Mouse (Mus musculus): Measurements from ENCODE around the gene Uqcc2. TPM values are rescaled to one million over a fixed set of nuclear protein-coding genes. Genes with fewer than 3 reads are reported as not detected.

The Uqcc2 gene
- polyA plus RNA-seq, 1 experiment from 2014 or later = 350 TPM

DNA sequence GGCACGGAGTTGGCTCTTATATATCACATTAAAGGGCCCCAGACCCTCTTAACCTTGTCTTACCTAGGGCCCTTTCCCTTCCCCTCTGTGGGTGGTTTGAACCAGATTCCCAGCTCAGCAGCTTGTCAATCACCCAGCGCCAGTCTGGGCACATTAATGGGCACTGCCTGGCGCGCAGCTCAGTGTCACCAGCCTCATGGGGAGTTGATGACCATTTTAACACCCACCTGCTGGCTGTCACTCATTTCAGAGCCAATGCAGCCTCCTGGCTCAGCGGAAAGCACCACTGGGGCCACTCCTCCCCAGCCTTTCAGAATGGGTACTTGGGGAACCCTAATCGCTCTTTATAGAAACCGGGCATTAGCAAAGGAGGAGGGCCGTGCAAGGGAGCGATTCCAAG is 4.7 kb upstream of the Uqcc2 start:
- no peak overlapping the region for H3K4me3 ChIP-seq (ENCODE audit: low read depth, low read length)
- H3K4me2 ChIP-seq (ENCODE audit: low read depth, low read length) = no peak overlapping the region
- H3K27ac ChIP-seq (replicated peaks; ENCODE audit: low read depth, low read length) = no peak overlapping the region
- ATAC-seq (ENCODE audit: low read depth) (no peak), DNase-seq (ENCODE audit: low spot score) (no peak)
- H3K27me3 ChIP-seq (replicated peaks; ENCODE audit: control insufficient read depth, insufficient read depth, low read length) = no peaks in the 10 kb centered on the region
- 68% methylated on average over 9 of the region's 9 CpGs for WGBS
- no peaks in the 10 kb centered on the region for H3K36me3 ChIP-seq (ENCODE audit: control insufficient read depth, insufficient read depth, low read length)
- H3K4me1 ChIP-seq (ENCODE audit: control insufficient read depth, insufficient read depth, low read length) = peaks cover 6% of the 10 kb centered on the region; the same call in 1 of the 2 replicates
- H3K9ac ChIP-seq (ENCODE audit: low read depth, low read length) = no peak overlapping the region
- no peaks in the 10 kb centered on the region for H3K9me3 ChIP-seq (ENCODE audit: control insufficient read depth, low read length)

DNA sequence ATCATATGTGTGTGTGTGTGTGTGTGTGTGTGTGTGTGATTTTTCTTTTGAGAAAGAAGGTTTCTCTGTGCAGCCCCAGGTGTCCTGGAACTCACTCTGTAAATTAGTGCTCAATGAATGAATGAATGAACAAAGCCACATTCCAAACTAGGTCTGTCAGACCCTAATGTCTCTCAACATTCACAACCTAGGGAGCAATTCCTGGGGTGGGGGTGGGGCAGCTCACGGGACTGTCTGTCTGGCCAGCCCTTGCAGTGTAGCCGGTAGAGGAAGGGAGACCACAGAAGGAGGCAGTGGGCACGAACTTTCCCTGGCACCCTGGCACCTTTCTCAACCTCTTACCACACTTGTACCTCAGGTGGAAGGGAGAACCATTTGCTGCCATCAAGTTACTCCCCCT is 999 bp upstream of the Uqcc2 start:
- ATAC-seq (ENCODE audit: low read depth) = no peak
- H3K27ac ChIP-seq (replicated peaks; ENCODE audit: low read depth, low read length) = no peak overlapping the region
- H3K9ac ChIP-seq (ENCODE audit: low read depth, low read length) = no peak overlapping the region
- WGBS = 31% methylated on average over 3 of the region's 3 CpGs
- H3K9me3 ChIP-seq (ENCODE audit: control insufficient read depth, low read length) = no peaks in the 10 kb centered on the region
- H3K4me3 ChIP-seq (ENCODE audit: low read depth, low read length) = no peak overlapping the region
- DNase-seq (ENCODE audit: low spot score) = no peak
- H3K36me3 ChIP-seq (ENCODE audit: control insufficient read depth, insufficient read depth, low read length) = 0 out of 2 replicates have a peak, but pooled peaks cover 4% of the 10 kb centered on the region
- peaks cover 17% of the 10 kb centered on the region for H3K4me1 ChIP-seq (ENCODE audit: control insufficient read depth, insufficient read depth, low read length)
- no peak overlapping the region for H3K4me2 ChIP-seq (ENCODE audit: low read depth, low read length)
- no peaks in the 10 kb centered on the region for H3K27me3 ChIP-seq (replicated peaks; ENCODE audit: control insufficient read depth, insufficient read depth, low read length)

DNA sequence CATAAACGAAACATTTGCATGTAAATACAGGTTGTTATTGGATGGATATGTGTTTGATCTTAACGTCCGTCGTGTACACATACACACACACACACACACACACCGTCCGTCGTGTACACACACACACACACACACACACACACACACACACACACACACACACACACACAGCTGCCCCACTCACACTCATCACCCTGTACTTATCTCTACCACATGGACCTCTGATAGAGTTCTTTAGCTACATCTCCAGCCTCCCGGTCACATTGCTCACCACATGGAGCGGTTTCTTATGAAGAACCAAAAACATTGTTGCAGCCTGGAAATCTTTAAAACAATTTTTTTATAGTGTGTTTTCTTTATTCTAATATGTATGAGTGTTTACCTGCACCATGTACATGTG is 471 bp upstream of the Uqcc2 start:
- Histone ChIP-seq H3K27ac (replicated peaks; ENCODE audit: low read depth, low read length) (no peak overlapping the region), H3K4me2 (ENCODE audit: low read depth, low read length) (peak overlapping the region; percentile 53), H3K27me3 (replicated peaks; ENCODE audit: control insufficient read depth, insufficient read depth, low read length) (no peaks in the 10 kb centered on the region), H3K36me3 (ENCODE audit: control insufficient read depth, insufficient read depth, low read length) (0 out of 2 replicates have a peak, but pooled peaks cover 4% of the 10 kb centered on the region), H3K4me3 (ENCODE audit: low read depth, low read length) (peak overlapping the region; percentile 49), H3K4me1 (ENCODE audit: control insufficient read depth, insufficient read depth, low read length) (peaks cover 17% of the 10 kb centered on the region), H3K9ac (ENCODE audit: low read depth, low read length) (peak overlapping the region; percentile 64), H3K9me3 (ENCODE audit: control insufficient read depth, low read length) (no peaks in the 10 kb centered on the region)
- DNase-seq (ENCODE audit: low spot score) = no peak
- peak; percentile 2 for ATAC-seq (ENCODE audit: low read depth)
- WGBS = 18% methylated on average over 8 of the region's 9 CpGs

DNA sequence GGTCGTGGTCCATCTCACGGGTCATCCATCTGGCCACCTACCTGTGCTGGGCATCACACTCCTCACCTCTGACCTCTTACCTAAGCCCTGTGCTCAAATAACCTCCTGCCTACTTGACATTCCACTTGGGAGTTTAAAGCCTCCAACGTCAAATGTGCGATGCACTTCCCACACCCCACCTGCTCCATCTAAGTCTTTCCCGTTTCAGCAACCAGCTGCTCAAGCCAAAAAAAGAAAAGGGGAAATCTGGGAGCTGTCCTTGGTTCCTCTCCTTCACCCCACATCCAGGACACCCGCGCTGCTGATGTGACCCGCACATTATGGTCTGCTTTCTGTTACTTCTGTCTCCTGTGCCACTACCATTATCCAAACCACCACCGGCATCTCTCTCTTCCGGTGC is 1.5 kb downstream of the Uqcc2 start:
- Histone ChIP-seq H3K9ac (ENCODE audit: low read depth, low read length) (no peak overlapping the region), H3K9me3 (ENCODE audit: control insufficient read depth, low read length) (no peaks in the 10 kb centered on the region), H3K4me2 (ENCODE audit: low read depth, low read length) (no peak overlapping the region), H3K27ac (replicated peaks; ENCODE audit: low read depth, low read length) (no peak overlapping the region), H3K4me3 (ENCODE audit: low read depth, low read length) (no peak overlapping the region), H3K27me3 (replicated peaks; ENCODE audit: control insufficient read depth, insufficient read depth, low read length) (no peaks in the 10 kb centered on the region), H3K36me3 (ENCODE audit: control insufficient read depth, insufficient read depth, low read length) (0 out of 2 replicates have a peak, but pooled peaks cover 4% of the 10 kb centered on the region), H3K4me1 (ENCODE audit: control insufficient read depth, insufficient read depth, low read length) (peaks cover 17% of the 10 kb centered on the region)
- WGBS = 83% methylated on average over 10 of the region's 10 CpGs
- DNase-seq (ENCODE audit: low spot score) (no peak), ATAC-seq (ENCODE audit: low read depth) (no peak)

DNA sequence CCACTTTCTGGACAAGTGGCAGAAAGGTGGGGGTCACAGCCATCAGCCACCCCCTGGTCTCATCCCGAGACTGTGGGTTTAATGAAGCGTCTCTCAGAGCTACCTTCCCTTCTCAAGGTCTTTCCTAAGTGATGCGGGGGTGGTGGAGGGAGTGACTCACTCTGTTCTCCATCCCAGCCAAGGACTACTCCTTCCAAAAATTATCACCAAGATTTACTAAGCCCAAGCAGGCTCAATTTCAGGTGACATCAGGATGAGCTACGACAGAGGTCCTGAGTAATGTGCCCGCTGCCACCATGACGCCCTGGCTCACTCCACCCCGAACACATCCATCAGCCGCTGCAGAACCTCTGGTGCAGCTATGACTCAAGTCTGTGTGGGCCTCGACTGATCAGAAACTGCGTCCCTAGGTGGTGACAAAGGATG is 2.5 kb downstream of the Uqcc2 start:
- Histone ChIP-seq H3K4me1 (ENCODE audit: control insufficient read depth, insufficient read depth, low read length) (peaks cover 17% of the 10 kb centered on the region), H3K4me3 (ENCODE audit: low read depth, low read length) (no peak overlapping the region), H3K27me3 (replicated peaks; ENCODE audit: control insufficient read depth, insufficient read depth, low read length) (no peaks in the 10 kb centered on the region), H3K27ac (replicated peaks; ENCODE audit: low read depth, low read length) (no peak overlapping the region), H3K9me3 (ENCODE audit: control insufficient read depth, low read length) (no peaks in the 10 kb centered on the region), H3K9ac (ENCODE audit: low read depth, low read length) (no peak overlapping the region), H3K36me3 (ENCODE audit: control insufficient read depth, insufficient read depth, low read length) (0 out of 2 replicates have a peak, but pooled peaks cover 4% of the 10 kb centered on the region), H3K4me2 (ENCODE audit: low read depth, low read length) (no peak overlapping the region)
- 85% methylated on average over 10 of the region's 10 CpGs for WGBS
- ATAC-seq (ENCODE audit: low read depth) = no peak
- DNase-seq (ENCODE audit: low spot score) = no peak

DNA sequence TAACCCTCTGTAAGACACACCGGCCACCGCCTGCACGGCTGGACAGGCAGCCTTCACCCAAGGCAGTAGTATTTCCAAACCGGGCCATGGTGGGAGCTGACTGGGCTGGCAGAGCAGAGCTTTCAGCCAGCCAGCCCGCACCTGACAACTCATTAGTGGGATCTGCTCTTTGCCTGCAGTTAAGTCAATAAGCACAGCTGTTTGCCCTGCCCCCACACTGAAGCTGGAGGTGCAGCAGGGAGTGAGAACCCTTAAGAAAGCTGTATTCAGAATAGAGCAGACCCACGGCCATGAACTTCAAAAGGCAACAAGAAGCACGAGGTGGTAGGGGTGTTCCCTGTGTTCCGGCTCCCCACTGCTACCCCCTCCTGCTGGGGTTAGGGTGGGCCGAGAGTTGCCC is 3.5 kb downstream of the Uqcc2 start:
- no peak overlapping the region for H3K27ac ChIP-seq (replicated peaks; ENCODE audit: low read depth, low read length)
- H3K4me3 ChIP-seq (ENCODE audit: low read depth, low read length) = no peak overlapping the region
- H3K9me3 ChIP-seq (ENCODE audit: control insufficient read depth, low read length) = no peaks in the 10 kb centered on the region
- peak overlapping the region; percentile 19; the same call in 1 of the 2 replicates for H3K9ac ChIP-seq (ENCODE audit: low read depth, low read length)
- no peaks in the 10 kb centered on the region for H3K27me3 ChIP-seq (replicated peaks; ENCODE audit: control insufficient read depth, insufficient read depth, low read length)
- 54% methylated on average over 9 of the region's 9 CpGs for WGBS
- peak; percentile 37 for DNase-seq (ENCODE audit: low spot score)
- no peak overlapping the region for H3K4me2 ChIP-seq (ENCODE audit: low read depth, low read length)
- no peak for ATAC-seq (ENCODE audit: low read depth)
- 0 out of 2 replicates have a peak, but pooled peaks cover 4% of the 10 kb centered on the region for H3K36me3 ChIP-seq (ENCODE audit: control insufficient read depth, insufficient read depth, low read length)
- peaks cover 17% of the 10 kb centered on the region for H3K4me1 ChIP-seq (ENCODE audit: control insufficient read depth, insufficient read depth, low read length)

DNA sequence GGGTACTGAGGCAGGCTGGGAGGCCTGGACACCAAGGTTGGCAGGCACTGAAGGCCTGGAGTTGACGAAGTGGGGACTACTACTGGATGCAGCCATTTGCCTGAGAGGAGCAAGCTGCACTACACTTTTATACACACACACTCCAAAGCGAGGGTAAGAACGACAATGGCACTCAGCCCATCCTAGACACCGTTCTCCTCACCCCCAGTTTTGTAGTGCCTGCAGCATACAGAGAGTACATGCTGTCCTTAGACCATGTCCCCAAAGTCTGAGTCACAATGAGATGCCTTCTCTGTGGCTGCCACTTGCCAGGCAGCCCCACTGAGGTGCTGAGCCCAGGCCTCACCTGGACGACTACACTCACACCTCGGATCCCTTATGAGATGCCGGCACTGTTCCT is 3.9 kb downstream of the Uqcc2 start:
- no peak for ATAC-seq (ENCODE audit: low read depth)
- 82% methylated on average over 6 of the region's 7 CpGs for WGBS
- Histone ChIP-seq H3K27ac (replicated peaks; ENCODE audit: low read depth, low read length) (no peak overlapping the region), H3K36me3 (ENCODE audit: control insufficient read depth, insufficient read depth, low read length) (peaks cover 7% of the 10 kb centered on the region; the same call in 1 of the 2 replicates), H3K4me1 (ENCODE audit: control insufficient read depth, insufficient read depth, low read length) (peaks cover 17% of the 10 kb centered on the region), H3K9ac (ENCODE audit: low read depth, low read length) (no peak overlapping the region), H3K4me2 (ENCODE audit: low read depth, low read length) (no peak overlapping the region), H3K4me3 (ENCODE audit: low read depth, low read length) (no peak overlapping the region), H3K27me3 (replicated peaks; ENCODE audit: control insufficient read depth, insufficient read depth, low read length) (no peaks in the 10 kb centered on the region), H3K9me3 (ENCODE audit: control insufficient read depth, low read length) (no peaks in the 10 kb centered on the region)
- DNase-seq (ENCODE audit: low spot score) = no peak

DNA sequence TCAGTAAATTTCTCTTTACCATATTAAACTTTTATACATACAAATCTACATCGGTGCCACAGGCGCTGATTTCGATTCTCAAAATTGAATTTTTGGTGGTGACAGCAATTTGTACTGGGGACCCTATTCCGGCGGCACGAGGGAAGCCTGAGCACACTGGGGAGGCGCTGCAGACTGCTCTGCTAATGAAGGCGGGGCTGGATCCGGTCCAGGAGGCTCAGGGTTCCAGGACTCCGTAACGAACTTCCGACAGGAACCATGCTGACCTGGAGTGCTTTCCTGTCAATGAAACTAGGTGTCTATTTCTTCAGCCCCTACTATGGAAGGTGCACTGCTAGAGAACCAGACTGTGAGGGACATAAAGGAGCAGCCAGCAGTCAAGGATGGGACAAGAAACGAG is 4.4 kb downstream of the Uqcc2 start:
- no peak for ATAC-seq (ENCODE audit: low read depth)

DNA sequence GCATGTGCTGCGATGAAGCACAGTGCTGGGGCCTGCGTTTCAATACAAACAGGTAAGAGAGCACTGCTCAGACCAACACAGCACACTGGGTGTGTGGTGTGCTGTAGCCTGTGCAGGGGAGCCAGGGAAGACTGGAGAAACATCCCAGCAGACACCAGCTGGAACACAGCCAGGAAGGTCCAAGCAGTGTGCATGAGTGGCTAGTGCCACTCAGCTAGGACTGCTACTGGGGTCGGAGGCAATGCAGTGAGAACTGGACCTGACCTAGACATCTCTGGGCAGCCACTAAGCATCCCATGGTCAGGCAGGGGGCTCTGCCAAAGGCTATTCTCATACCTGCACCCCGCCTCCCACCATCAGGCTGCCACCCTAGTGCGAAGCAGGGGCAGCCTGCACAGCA is 5.5 kb downstream of the Uqcc2 start:
- DNase-seq (ENCODE audit: low spot score) = no peak
- H3K4me3 ChIP-seq (ENCODE audit: low read depth, low read length) = no peak overlapping the region
- no peaks in the 10 kb centered on the region for H3K27me3 ChIP-seq (replicated peaks; ENCODE audit: control insufficient read depth, insufficient read depth, low read length)
- H3K9me3 ChIP-seq (ENCODE audit: control insufficient read depth, low read length) = no peaks in the 10 kb centered on the region
- no peak overlapping the region for H3K9ac ChIP-seq (ENCODE audit: low read depth, low read length)
- peaks cover 23% of the 10 kb centered on the region for H3K36me3 ChIP-seq (ENCODE audit: control insufficient read depth, insufficient read depth, low read length)
- no peak for ATAC-seq (ENCODE audit: low read depth)
- H3K27ac ChIP-seq (replicated peaks; ENCODE audit: low read depth, low read length) = no peak overlapping the region
- H3K4me1 ChIP-seq (ENCODE audit: control insufficient read depth, insufficient read depth, low read length) = peaks cover 15% of the 10 kb centered on the region
- H3K4me2 ChIP-seq (ENCODE audit: low read depth, low read length) = no peak overlapping the region
- 83% methylated on average over 5 of the region's 5 CpGs for WGBS

More for the DNA sequence above, 4.4 kb downstream of the Uqcc2 start:
- Histone ChIP-seq H3K36me3 (ENCODE audit: control insufficient read depth, insufficient read depth, low read length) (peaks cover 12% of the 10 kb centered on the region; the same call in 1 of the 2 replicates), H3K27ac (replicated peaks; ENCODE audit: low read depth, low read length) (no peak overlapping the region), H3K4me1 (ENCODE audit: control insufficient read depth, insufficient read depth, low read length) (peaks cover 17% of the 10 kb centered on the region), H3K9me3 (ENCODE audit: control insufficient read depth, low read length) (no peaks in the 10 kb centered on the region), H3K27me3 (replicated peaks; ENCODE audit: control insufficient read depth, insufficient read depth, low read length) (no peaks in the 10 kb centered on the region), H3K4me2 (ENCODE audit: low read depth, low read length) (no peak overlapping the region), H3K4me3 (ENCODE audit: low read depth, low read length) (no peak overlapping the region), H3K9ac (ENCODE audit: low read depth, low read length) (no peak overlapping the region)
- no peak for DNase-seq (ENCODE audit: low spot score)
- 77% methylated on average over 13 of the region's 13 CpGs for WGBS
